Mouse (Mus musculus): ENCODE results near the gene Napsa.

Napsa gene

DNA sequence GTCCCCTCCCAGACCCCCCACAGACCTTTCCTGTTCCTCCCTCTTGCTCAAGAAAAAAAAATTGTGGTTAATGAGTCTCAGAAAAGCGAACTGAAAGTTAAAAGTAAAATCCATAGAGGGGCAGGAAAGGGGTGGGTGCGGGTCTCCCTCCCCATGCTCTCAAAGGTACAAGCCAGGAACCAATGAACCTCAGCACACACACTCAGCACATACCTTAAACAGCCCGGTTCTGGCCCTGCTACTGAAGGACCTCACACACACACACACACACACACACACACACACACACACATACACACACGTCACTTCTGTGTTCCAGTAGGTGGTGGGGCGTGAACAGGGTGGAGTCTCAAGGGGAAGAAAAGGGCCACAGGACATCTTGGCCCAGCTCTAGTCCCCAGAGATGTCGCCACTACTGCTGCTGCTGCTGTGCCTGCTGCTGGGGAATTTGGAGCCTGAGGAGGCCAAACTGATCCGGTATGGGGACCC lies at the start of gene Napsa:
Gene Napsa, plus strand, starts transcription at position 168 of the 489 bp plus-strand sequence.
- Histone ChIP-seq H3K27me3 (ENCODE audit: control insufficient read depth, insufficient read depth, low read length, poor library complexity, severe bottlenecking) (no peaks in the 10 kb centered on the region), H3K36me3 (ENCODE audit: control insufficient read depth, insufficient read depth, low read length, poor library complexity, severe bottlenecking) (peaks cover 5% of the 10 kb centered on the region; the same call in 1 of the 2 replicates)
- DNase-seq (ENCODE audit: low read depth, low spot score): peak; percentile 95

DNA sequence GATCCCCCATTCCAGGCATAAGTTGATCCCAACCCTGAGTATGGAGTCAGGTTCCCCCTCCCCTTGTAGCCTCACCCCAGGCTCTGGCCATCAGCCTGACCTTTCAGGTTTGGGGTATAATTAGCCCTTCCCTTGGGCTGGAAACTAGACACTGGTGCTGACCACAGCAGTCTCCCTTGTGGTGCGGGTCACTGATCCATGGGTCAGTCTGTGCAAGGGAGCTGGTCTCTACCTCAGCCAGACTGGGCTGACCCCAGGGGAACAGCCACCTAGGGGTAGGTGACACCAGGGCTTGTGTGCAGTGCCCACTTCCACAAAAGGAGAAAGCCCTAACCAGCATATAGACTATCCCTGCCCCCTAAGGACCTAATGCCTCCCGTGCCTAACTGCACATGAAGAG lies 49.1 kb upstream of the Napsa start:
- no peak for DNase-seq (ENCODE audit: low read depth, low spot score)
- Histone ChIP-seq H3K36me3 (ENCODE audit: control insufficient read depth, insufficient read depth, low read length, poor library complexity, severe bottlenecking) (peaks cover 9% of the 10 kb centered on the region; the same call in 1 of the 2 replicates), H3K27me3 (ENCODE audit: control insufficient read depth, insufficient read depth, low read length, poor library complexity, severe bottlenecking) (no peaks in the 10 kb centered on the region)

DNA sequence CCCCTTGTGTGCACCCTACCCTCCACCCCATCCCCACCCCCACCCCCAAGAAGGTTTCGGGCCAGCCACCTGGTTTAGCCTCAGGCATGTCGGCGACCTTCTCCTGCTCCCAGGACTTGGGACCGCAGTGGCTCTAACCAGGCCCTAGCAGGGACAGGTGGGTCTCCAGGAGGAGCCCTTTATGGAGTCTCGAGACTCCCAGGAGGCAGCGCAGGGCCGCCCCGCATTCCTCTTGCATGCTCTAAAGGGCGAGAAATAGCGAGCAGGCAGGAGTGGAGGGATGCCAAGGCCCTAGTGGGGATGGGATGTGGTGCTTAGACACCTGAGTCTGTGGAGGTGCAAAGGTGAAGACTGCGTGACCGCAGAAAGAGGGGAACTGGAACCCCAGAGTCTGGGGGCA lies 47.7 kb upstream of the Napsa start, which contains the start of gene Mybpc2:
Gene Mybpc2, minus strand, starts transcription at position 155 of the 400 bp plus-strand sequence.
- Histone ChIP-seq H3K36me3 (ENCODE audit: control insufficient read depth, insufficient read depth, low read length, poor library complexity, severe bottlenecking) (peaks cover 20% of the 10 kb centered on the region), H3K27me3 (ENCODE audit: control insufficient read depth, insufficient read depth, low read length, poor library complexity, severe bottlenecking) (no peaks in the 10 kb centered on the region)
- no peak for DNase-seq (ENCODE audit: low read depth, low spot score)

DNA sequence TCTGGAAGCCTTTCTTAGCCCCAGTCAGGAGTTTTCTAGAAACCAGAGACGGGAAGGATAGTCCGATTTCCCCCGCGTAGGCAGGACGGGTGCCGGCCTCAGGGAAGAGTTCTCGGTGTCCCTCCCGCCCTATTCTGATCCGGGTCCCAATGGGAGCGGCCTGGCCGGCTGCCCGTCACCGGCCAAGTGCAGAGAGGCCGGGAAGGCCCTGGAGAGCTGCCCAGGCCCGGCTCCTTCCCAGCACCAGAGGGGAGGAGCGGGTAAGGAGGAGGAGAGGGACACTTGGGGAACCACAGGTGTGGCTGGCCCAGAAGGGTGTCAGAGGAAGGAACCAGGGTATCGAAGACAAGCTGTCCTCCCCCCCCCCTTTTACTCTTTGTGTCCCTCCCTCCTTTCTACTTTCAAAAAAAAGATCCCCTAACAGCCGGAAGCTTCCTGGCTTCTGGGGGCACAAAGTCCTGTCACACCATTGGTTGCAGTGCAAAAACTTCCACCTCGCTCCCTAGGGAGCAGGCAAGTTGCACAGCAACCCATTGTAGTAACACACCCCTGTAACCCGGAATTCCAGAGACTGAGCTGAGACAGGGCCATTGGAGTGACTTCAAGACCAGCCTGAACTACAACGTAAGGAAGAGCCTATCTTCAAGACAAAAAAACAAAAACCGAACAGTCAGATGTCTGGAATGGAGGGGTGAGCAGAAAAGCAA lies 46.9 kb upstream of the Napsa start:
- peak; percentile 74 for DNase-seq (ENCODE audit: low read depth, low spot score)
- peaks cover 21% of the 10 kb centered on the region for H3K36me3 ChIP-seq (ENCODE audit: control insufficient read depth, insufficient read depth, low read length, poor library complexity, severe bottlenecking)
- H3K27me3 ChIP-seq (ENCODE audit: control insufficient read depth, insufficient read depth, low read length, poor library complexity, severe bottlenecking): no peaks in the 10 kb centered on the region

- DNase-seq (ENCODE audit: low read depth, low spot score): peak; percentile 71
- H3K36me3 ChIP-seq (ENCODE audit: control insufficient read depth, insufficient read depth, low read length, poor library complexity, severe bottlenecking): peaks cover 21% of the 10 kb centered on the region
- H3K27me3 ChIP-seq (ENCODE audit: control insufficient read depth, insufficient read depth, low read length, poor library complexity, severe bottlenecking): no peaks in the 10 kb centered on the region
These were observed 45.6 kb upstream of the Napsa start for GRCm38 (mm10) chr7:44526414-44527154.

DNA sequence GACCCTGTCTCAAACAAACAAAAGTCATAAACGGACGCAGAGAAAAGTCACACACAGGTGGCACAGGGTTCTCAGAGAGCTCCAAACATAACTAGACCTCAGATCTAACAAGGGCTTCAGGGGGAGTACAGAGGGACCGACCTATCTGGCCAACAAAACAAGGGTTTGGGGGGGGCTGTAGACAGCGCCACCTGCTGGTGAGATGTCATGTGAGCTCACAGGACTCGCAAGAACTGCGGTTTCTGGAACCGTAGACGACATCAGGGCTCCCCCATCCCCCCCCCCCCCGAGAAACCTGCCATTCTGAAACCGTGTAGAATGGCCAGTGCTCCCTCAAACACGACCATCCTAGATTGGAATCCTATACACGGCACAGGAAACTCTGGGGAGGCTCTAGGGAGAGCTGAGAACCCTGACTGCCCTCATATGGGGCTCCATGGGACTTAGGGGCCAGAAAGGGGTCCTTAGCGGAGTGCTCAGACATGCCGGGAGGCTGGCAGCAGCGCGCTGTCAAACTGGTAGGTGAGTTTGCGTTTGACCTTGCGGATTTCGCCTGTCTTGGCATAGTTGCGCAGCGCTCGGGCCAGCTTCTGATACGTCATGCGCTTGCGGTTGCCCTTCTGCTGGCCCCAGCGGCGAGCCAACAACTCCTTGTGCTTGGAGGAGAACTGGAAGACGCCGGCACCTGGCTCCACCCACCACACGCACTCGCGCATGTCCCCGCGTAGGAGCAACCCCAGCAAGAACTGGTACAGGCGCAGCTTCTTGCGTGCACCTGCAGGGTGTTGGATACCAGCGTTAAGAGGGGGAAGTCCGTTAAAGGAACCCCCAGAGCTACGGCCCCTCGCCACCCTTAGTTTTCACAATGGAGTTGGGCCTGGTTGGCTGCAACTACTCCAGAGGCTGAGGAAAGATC lies 44.4 kb upstream of the Napsa start:
- H3K36me3 ChIP-seq (ENCODE audit: control insufficient read depth, insufficient read depth, low read length, poor library complexity, severe bottlenecking): peaks cover 21% of the 10 kb centered on the region
- H3K27me3 ChIP-seq (ENCODE audit: control insufficient read depth, insufficient read depth, low read length, poor library complexity, severe bottlenecking): no peaks in the 10 kb centered on the region
- DNase-seq (ENCODE audit: low read depth, low spot score): peak; percentile 93

DNA sequence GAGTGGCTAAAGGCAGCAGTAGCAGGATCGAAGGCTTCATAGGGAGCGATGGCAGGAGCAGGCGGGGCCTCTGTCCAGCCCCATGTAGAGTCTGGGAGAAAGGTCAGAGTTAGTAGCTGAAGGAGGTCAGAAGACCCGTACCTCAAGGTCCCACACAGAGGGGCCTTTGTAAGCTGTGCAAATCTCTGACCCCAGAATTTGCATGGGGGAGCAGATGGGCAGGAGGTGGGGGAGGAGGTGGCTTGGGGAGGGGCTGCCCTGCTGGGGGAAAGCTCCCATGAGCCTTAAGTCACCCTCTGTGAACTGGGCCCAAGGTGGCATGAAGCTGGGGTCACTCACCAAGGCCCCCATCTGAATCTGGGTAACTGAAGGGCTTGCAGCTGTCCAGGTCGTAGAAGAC lies 42.7 kb upstream of the Napsa start:
- Histone ChIP-seq H3K36me3 (ENCODE audit: control insufficient read depth, insufficient read depth, low read length, poor library complexity, severe bottlenecking) (peaks cover 21% of the 10 kb centered on the region), H3K27me3 (ENCODE audit: control insufficient read depth, insufficient read depth, low read length, poor library complexity, severe bottlenecking) (no peaks in the 10 kb centered on the region)
- peak; percentile 56 for DNase-seq (ENCODE audit: low read depth, low spot score)

- H3K27me3 ChIP-seq (ENCODE audit: control insufficient read depth, insufficient read depth, low read length, poor library complexity, severe bottlenecking): no peaks in the 10 kb centered on the region
- peak; percentile 58 for DNase-seq (ENCODE audit: low read depth, low spot score)
- H3K36me3 ChIP-seq (ENCODE audit: control insufficient read depth, insufficient read depth, low read length, poor library complexity, severe bottlenecking): peaks cover 25% of the 10 kb centered on the region
These were observed 41.7 kb upstream of the Napsa start for GRCm38 (mm10) chr7:44530507-44530906.

GRCm38 (mm10) chr7:44531207-44531606 lies 41.0 kb upstream of the Napsa start:
- Histone ChIP-seq H3K36me3 (ENCODE audit: control insufficient read depth, insufficient read depth, low read length, poor library complexity, severe bottlenecking) (peaks cover 25% of the 10 kb centered on the region), H3K27me3 (ENCODE audit: control insufficient read depth, insufficient read depth, low read length, poor library complexity, severe bottlenecking) (no peaks in the 10 kb centered on the region)
- DNase-seq (ENCODE audit: low read depth, low spot score): peak; percentile 86

GRCm38 (mm10) chr7:44531946-44532732 lies 40.0 kb upstream of the Napsa start, which contains the start of gene Spib:
TSS of gene Spib (minus strand) at chr7:44532071.
- DNase-seq (ENCODE audit: low read depth, low spot score): peak; percentile 70
- Histone ChIP-seq H3K36me3 (ENCODE audit: control insufficient read depth, insufficient read depth, low read length, poor library complexity, severe bottlenecking) (peaks cover 21% of the 10 kb centered on the region), H3K27me3 (ENCODE audit: control insufficient read depth, insufficient read depth, low read length, poor library complexity, severe bottlenecking) (no peaks in the 10 kb centered on the region)

DNA sequence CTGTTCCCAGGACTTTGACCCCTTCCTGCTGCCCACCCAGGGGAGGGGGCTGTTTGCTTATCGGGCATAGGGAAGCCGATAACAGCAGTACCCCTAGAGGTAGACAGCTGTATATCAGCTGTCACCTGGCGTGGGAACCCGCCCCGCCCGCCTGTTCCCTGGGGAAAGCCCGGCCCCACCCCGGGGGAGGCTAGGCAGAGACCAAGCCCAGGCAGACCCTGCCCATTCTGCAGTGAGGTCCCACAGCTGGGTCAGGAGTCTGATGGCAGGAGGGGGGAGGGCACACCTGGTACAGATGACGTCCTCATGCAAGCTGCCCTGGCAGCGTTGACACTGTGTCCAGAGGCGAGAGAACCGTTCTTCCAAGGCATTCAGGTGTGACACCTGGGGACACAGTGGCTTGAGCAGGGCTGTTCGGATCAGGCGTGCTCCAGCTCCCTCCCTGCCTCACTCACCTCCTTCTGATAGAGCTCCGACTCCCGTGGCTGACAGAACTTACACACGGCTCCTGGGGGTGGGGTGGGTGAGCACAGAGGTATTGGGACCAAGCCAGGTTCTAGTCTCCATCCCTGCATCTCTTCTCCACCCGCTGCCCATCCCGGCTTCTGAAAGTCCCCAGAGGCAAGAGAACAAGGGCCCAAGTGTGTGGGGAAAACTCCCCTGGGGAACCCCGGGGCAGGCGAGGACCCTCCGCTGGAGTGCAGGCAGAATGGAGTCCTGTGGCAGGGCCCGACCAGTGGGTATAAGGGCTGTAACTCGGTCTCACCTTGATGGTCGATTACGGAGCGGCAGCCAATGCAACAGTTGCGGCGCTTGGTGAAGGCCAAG lies 39.0 kb upstream of the Napsa start:
- no peaks in the 10 kb centered on the region for H3K27me3 ChIP-seq (ENCODE audit: control insufficient read depth, insufficient read depth, low read length, poor library complexity, severe bottlenecking)
- DNase-seq (ENCODE audit: low read depth, low spot score): peak; percentile 73

DNA sequence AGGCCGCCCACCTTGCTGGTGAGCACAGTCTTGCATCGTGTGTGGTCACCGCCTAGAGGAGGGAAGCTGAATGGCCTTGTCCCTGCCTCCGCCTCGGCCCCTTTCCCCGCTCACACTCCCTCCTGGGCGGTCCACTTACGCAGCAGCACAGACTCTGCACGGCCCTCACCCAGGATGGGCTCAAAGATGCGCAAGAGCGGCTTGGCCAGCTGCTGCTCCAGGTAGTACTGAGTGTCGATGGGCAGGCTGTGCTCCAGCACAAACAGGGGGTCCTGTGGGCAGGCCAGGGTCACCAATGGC lies 38.5 kb upstream of the Napsa start:
- no peaks in the 10 kb centered on the region for H3K27me3 ChIP-seq (ENCODE audit: control insufficient read depth, insufficient read depth, low read length, poor library complexity, severe bottlenecking)
- peak; percentile 50 for DNase-seq (ENCODE audit: low read depth, low spot score)
- peaks cover 23% of the 10 kb centered on the region for H3K36me3 ChIP-seq (ENCODE audit: control insufficient read depth, insufficient read depth, low read length, poor library complexity, severe bottlenecking)

More for the DNA sequence above, 39.0 kb upstream of the Napsa start:
- peaks cover 24% of the 10 kb centered on the region for H3K36me3 ChIP-seq (ENCODE audit: control insufficient read depth, insufficient read depth, low read length, poor library complexity, severe bottlenecking)

DNA sequence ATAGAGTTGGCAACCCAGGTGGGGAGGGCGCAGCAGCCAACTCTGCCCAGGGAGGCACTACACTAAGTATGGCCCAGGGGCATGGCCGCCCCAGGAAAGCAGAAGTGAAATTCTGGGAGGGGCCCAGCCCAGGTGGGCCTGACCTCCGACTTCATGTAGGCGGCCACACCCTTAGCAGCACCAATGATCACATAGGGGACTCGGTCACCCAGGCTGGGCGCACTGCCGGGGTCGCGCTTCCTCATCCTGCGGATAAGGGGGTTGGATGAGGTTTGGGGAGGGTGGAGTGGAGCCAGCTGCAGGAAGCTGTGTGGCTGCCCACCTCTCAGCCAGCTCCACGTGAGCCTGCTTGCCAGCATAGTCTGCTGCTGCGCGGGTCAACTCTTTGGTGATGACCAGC lies 37.9 kb upstream of the Napsa start:
- Histone ChIP-seq H3K36me3 (ENCODE audit: control insufficient read depth, insufficient read depth, low read length, poor library complexity, severe bottlenecking) (peaks cover 20% of the 10 kb centered on the region), H3K27me3 (ENCODE audit: control insufficient read depth, insufficient read depth, low read length, poor library complexity, severe bottlenecking) (no peaks in the 10 kb centered on the region)
- peak; percentile 95 for DNase-seq (ENCODE audit: low read depth, low spot score)

Measured in splenic B cell, adult 2 months (primary cell).